Mouse (Mus musculus): ENCODE measurements around the gene Siva1. TPM values are rescaled to one million over a fixed set of nuclear protein-coding genes. Genes with fewer than 3 reads are reported as not detected.

Gene Siva1
- polyA plus RNA-seq, 1 experiment = 164 TPM

DNA sequence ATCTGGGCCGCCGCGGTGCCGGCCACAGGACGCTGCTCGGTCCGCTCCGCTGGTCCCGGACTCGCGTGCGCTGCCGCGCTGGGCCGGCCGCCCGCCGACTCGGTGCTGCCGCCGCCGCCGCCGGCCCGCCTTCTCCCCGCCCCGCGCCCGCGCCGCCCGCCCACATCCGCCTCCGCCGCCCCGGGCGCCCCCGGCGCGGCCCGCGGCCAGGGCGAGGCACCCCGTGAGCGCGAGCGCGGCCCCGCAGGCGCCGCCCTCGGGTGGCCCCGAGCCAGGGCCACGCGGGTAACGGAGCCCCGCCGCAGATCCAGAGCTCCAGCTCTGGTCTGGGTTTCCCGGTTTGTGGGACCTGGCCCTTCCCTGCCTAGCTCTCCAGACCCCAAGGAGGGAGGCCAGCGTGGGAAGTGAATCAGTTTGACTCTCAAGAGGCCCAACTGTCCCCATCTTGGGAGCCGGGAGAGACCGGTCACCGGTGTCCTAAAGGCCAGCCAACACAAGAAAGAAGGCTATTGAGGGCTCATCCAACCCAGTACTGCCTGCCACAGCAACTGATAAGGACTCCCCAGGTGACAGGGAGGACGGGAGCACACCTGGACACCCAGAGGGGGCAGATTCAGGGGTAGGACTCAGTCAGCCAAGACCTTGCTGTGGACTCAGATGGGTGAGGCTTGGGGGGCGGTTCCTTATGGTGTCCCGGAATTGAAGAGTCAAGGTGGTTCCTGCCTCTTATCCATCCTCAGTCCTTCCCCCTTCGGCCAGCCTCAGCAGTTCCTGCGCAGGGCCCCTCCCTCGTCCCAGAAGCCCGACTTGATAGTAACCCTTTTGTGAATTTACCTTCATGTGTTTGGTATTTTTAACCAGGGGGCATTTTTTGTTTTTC is 29.9 kb downstream of the Siva1 start, which contains the start of gene Akt1:
Gene Akt1 (minus strand): TSS at position 753 of the 880 bp plus-strand sequence.
- Histone ChIP-seq H3K79me3 (ENCODE audit: low read depth) (peaks cover 39% of the 10 kb centered on the region), H3ac (ENCODE audit: control insufficient read depth, insufficient read length, low read depth) (peak within 1 kb of the TSS; percentile 87), H3K79me2 (ENCODE audit: control insufficient read depth, insufficient read depth) (peaks cover 46% of the 10 kb centered on the region), H3K4me3 (ENCODE audit: insufficient read depth, poor library complexity, severe bottlenecking) (peak within 1 kb of the TSS; percentile 72), H3K27me3 (ENCODE audit: control insufficient read depth, insufficient read depth, insufficient read length) (no peaks in the 10 kb centered on the region), H3K36me3 (ENCODE audit: control insufficient read depth, insufficient read depth) (peaks cover 26% of the 10 kb centered on the region)
- no peak for TF ChIP-seq MYOG (IDR thresholded peaks at IDR 0.05; ENCODE audit: control insufficient read depth, extremely low read depth, insufficient read length)
- TF ChIP-seq CEBPB (IDR thresholded peaks at IDR 0.05; ENCODE audit: low read depth) = no peak
- TF ChIP-seq FOSL1 (IDR thresholded peaks at IDR 0.05; ENCODE audit: insufficient read depth, low read length, poor library complexity, severe bottlenecking) = no peak
- no peak for TF ChIP-seq USF1 (IDR thresholded peaks at IDR 0.05; ENCODE audit: low read depth)
- TF ChIP-seq MYOD1 (IDR thresholded peaks at IDR 0.05; ENCODE audit: control insufficient read depth, insufficient read length, low read depth) = no peak
- no peak for TF ChIP-seq MAX (IDR thresholded peaks at IDR 0.05)
- TF ChIP-seq CTCF (IDR thresholded peaks at IDR 0.05; ENCODE audit: control insufficient read depth, insufficient read depth, insufficient read length) = no peak

DNA sequence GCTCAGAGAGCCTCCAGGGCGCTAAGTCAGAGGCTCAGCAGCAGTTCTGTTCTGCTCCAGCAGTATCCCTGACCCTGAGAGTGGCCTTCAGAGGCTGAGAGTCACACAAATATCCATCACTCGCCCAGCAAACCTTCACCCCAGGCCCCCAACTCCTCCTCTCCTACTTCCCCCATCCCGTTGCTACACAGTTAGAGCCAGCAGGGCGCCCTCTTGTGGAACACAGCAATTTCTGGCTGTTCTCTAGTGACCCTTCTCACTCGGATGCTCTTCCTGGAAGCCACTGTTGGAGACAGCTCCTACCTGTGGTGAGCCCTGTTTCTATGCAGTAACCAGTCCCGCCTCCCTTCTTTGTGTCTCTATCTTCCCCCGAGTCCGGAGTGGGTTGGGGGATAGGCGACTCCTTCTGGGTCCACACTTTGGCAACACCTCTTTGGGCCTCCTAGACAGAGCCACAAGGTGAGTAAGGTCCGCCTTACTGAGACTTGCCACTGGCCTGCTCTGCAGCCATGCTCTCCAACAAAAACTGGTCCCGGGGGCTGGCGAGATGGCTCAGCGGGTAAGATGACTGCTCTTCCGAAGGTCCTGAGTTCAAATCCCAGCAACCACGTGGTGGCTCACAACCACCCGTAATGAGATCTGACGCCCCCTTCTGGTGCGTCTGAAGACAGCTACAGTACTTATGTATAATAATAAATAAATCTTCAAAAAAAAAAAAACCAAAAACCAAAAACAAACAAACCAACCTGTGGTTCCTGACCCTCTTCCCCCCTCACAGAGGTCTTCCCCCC is 31.0 kb downstream of the Siva1 start:
- no peak for TF ChIP-seq MAX (IDR thresholded peaks at IDR 0.05)
- no peak for TF ChIP-seq MYOG (IDR thresholded peaks at IDR 0.05; ENCODE audit: control insufficient read depth, extremely low read depth, insufficient read length)
- TF ChIP-seq USF1 (IDR thresholded peaks at IDR 0.05; ENCODE audit: low read depth) = no peak
- no peak for TF ChIP-seq MYOD1 (IDR thresholded peaks at IDR 0.05; ENCODE audit: control insufficient read depth, insufficient read length, low read depth)
- peak; percentile 60 for TF ChIP-seq CTCF (IDR thresholded peaks at IDR 0.05; ENCODE audit: control insufficient read depth, insufficient read depth, insufficient read length)
- H3K79me2 ChIP-seq (ENCODE audit: control insufficient read depth, insufficient read depth) = peaks cover 35% of the 10 kb centered on the region
- H3ac ChIP-seq (ENCODE audit: control insufficient read depth, insufficient read length, low read depth) = no peak overlapping the region
- H3K79me3 ChIP-seq (ENCODE audit: low read depth) = peaks cover 29% of the 10 kb centered on the region
- no peak overlapping the region for H3K4me3 ChIP-seq (ENCODE audit: insufficient read depth, poor library complexity, severe bottlenecking)
- H3K27me3 ChIP-seq (ENCODE audit: control insufficient read depth, insufficient read depth, insufficient read length) = no peaks in the 10 kb centered on the region
- H3K36me3 ChIP-seq (ENCODE audit: control insufficient read depth, insufficient read depth) = peaks cover 15% of the 10 kb centered on the region

DNA sequence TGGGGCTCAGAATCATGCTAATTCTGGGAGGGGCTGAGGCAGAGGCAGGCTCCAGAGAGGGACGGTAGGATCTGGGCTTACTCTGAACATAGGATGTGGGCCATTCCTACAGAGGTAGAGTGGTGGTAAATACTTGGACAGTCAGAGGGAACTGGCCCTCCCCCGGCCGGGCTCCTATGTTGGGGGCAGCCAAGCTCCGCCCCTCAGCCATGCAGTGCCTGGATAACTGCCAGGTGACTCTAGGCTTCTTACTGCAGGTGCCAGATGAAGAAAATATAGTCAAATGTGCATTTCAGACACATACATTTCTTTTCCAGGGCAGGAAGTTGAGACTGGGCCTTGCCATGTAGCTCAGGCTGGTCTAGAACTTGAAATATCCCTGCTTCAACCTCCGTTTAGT is 32.6 kb downstream of the Siva1 start:
- no peak overlapping the region for H3K4me3 ChIP-seq (ENCODE audit: insufficient read depth, poor library complexity, severe bottlenecking)
- peaks cover 14% of the 10 kb centered on the region for H3K79me3 ChIP-seq (ENCODE audit: low read depth)
- H3K27me3 ChIP-seq (ENCODE audit: control insufficient read depth, insufficient read depth, insufficient read length) = no peaks in the 10 kb centered on the region
- TF ChIP-seq MYOD1 (IDR thresholded peaks at IDR 0.05; ENCODE audit: control insufficient read depth, insufficient read length, low read depth) (no peak), MYOG (IDR thresholded peaks at IDR 0.05; ENCODE audit: control insufficient read depth, extremely low read depth, insufficient read length) (no peak), MAX (IDR thresholded peaks at IDR 0.05) (no peak), USF1 (IDR thresholded peaks at IDR 0.05; ENCODE audit: low read depth) (no peak), FOSL1 (IDR thresholded peaks at IDR 0.05; ENCODE audit: insufficient read depth, low read length, poor library complexity, severe bottlenecking) (no peak), CEBPB (IDR thresholded peaks at IDR 0.05; ENCODE audit: low read depth) (no peak), CTCF (IDR thresholded peaks at IDR 0.05; ENCODE audit: control insufficient read depth, insufficient read depth, insufficient read length) (no peak)
- H3K79me2 ChIP-seq (ENCODE audit: control insufficient read depth, insufficient read depth) = peaks cover 19% of the 10 kb centered on the region
- H3K36me3 ChIP-seq (ENCODE audit: control insufficient read depth, insufficient read depth) = no peaks in the 10 kb centered on the region
- no peak overlapping the region for H3ac ChIP-seq (ENCODE audit: control insufficient read depth, insufficient read length, low read depth)

DNA sequence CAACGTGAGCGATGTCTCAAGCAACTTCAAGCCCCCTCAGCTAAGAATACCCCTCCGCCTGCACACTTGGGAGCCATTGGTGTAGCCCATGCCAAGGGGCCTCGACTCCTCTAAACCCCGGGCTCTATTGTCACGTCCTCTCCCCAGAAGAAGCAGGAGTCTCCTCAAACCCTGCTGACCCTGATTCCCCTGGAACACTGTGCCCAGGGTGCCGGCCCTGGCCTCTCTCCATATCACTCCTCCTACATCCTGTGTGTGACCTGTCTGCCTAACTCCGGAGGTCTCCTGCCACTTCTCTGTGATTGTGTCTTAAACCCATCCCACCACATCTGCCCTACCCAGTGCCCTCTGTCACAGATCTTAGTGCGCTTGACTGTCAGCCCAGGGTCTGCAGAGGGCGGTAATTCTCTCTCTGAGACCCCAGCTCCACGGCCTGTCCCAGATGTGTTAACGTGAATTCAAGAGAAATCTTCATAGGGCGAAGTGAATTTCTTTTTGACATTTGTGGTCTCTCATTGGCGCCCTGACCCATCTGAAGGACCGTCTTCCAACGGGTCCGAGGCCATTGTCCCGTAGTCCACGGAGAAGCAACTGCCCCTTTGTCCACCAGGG is 33.6 kb downstream of the Siva1 start:
- Histone ChIP-seq H3ac (ENCODE audit: control insufficient read depth, insufficient read length, low read depth) (peak overlapping the region; percentile 43), H3K79me2 (ENCODE audit: control insufficient read depth, insufficient read depth) (peaks cover 9% of the 10 kb centered on the region), H3K36me3 (ENCODE audit: control insufficient read depth, insufficient read depth) (no peaks in the 10 kb centered on the region), H3K79me3 (ENCODE audit: low read depth) (peaks cover 4% of the 10 kb centered on the region), H3K27me3 (ENCODE audit: control insufficient read depth, insufficient read depth, insufficient read length) (no peaks in the 10 kb centered on the region), H3K4me3 (ENCODE audit: insufficient read depth, poor library complexity, severe bottlenecking) (no peak overlapping the region)
- no peak for TF ChIP-seq MYOG (IDR thresholded peaks at IDR 0.05; ENCODE audit: control insufficient read depth, extremely low read depth, insufficient read length)
- TF ChIP-seq USF1 (IDR thresholded peaks at IDR 0.05; ENCODE audit: low read depth) = no peak
- TF ChIP-seq CTCF (IDR thresholded peaks at IDR 0.05; ENCODE audit: control insufficient read depth, insufficient read depth, insufficient read length) = no peak
- TF ChIP-seq MAX (IDR thresholded peaks at IDR 0.05) = no peak
- no peak for TF ChIP-seq MYOD1 (IDR thresholded peaks at IDR 0.05; ENCODE audit: control insufficient read depth, insufficient read length, low read depth)
- TF ChIP-seq FOSL1 (IDR thresholded peaks at IDR 0.05; ENCODE audit: insufficient read depth, low read length, poor library complexity, severe bottlenecking) = no peak
- no peak for TF ChIP-seq CEBPB (IDR thresholded peaks at IDR 0.05; ENCODE audit: low read depth)

DNA sequence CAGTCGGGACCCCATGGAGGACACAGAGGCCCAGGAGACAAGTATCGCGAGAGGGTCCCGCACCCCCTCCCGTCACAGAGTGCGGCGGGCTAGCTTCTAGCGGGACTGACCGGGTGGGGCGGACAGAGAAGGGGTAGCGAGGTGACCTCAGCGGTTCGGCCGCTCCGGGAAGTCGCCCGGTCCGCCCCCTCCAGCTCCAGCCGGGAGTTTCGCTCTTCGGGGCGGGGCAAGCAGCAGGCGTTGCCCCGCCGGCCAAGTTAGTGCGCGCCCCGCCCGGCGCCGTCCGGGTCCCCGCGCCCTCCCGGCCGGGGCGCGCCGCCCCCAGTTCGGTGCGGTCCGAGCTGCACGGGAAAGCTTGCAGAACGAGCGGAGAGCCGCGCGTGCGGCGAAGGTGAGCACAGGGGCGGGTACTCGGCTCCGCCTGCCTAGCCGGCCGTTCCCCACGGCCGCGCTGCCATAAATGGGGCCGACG is 34.1 kb downstream of the Siva1 start, which contains the start of gene Zbtb42:
Gene Zbtb42 (plus strand): TSS at position 274 of the 472 bp plus-strand sequence.
- H3K27me3 ChIP-seq (ENCODE audit: control insufficient read depth, insufficient read depth, insufficient read length) = no peaks in the 10 kb centered on the region
- H3K79me2 ChIP-seq (ENCODE audit: control insufficient read depth, insufficient read depth) = peaks cover 3% of the 10 kb centered on the region
- no peaks in the 10 kb centered on the region for H3K79me3 ChIP-seq (ENCODE audit: low read depth)
- no peaks in the 10 kb centered on the region for H3K36me3 ChIP-seq (ENCODE audit: control insufficient read depth, insufficient read depth)
- H3K4me3 ChIP-seq (ENCODE audit: insufficient read depth, poor library complexity, severe bottlenecking) = peak within 1 kb of the TSS; percentile 37
- H3ac ChIP-seq (ENCODE audit: control insufficient read depth, insufficient read length, low read depth) = peak within 1 kb of the TSS; percentile 87
- TF ChIP-seq MAX (IDR thresholded peaks at IDR 0.05) = no peak
